Mouse (Mus musculus): ENCODE data around the gene Ipcef1. TPM values are rescaled to one million over a fixed set of nuclear protein-coding genes. Genes with fewer than 3 reads are reported as not detected.

Ipcef1 gene
- total RNA-seq, 2 experiments from 2014 or later, result 7.1 to 21.9 TPM

- ATAC-seq (replicated peaks; ENCODE audit: low FRiP score, poor library complexity, severe bottlenecking), result no peak
Observed at GRCm38 (mm10) chr10:6979789-6980188, 72.5 kb downstream of the Ipcef1 start.

- ATAC-seq (replicated peaks; ENCODE audit: low FRiP score, poor library complexity, severe bottlenecking), result no peak
Observed at GRCm38 (mm10) chr10:6979216-6979615, 73.1 kb downstream of the Ipcef1 start.

- no peak for ATAC-seq (replicated peaks; ENCODE audit: low FRiP score, poor library complexity, severe bottlenecking)
Observed at GRCm38 (mm10) chr10:6978733-6979132, 73.5 kb downstream of the Ipcef1 start.

GRCm38 (mm10) chr10:6977843-6978242 is 74.4 kb downstream of the Ipcef1 start:
- no peak for ATAC-seq (replicated peaks; ENCODE audit: low FRiP score, poor library complexity, severe bottlenecking)

GRCm38 (mm10) chr10:6968334-6968733 is 83.9 kb downstream of the Ipcef1 start:
- no peak for ATAC-seq (replicated peaks; ENCODE audit: low FRiP score, poor library complexity, severe bottlenecking)

GRCm38 (mm10) chr10:6967588-6968242 is 84.6 kb downstream of the Ipcef1 start:
- no peak for ATAC-seq (replicated peaks; ENCODE audit: low FRiP score, poor library complexity, severe bottlenecking)

GRCm38 (mm10) chr10:6958791-6959190 is 93.5 kb downstream of the Ipcef1 start:
- no peak for ATAC-seq (replicated peaks; ENCODE audit: low FRiP score, poor library complexity, severe bottlenecking)

GRCm38 (mm10) chr10:6956357-6956756 is 95.9 kb downstream of the Ipcef1 start:
- ATAC-seq (replicated peaks; ENCODE audit: low FRiP score, poor library complexity, severe bottlenecking), result no peak

- no peak for ATAC-seq (replicated peaks; ENCODE audit: low FRiP score, poor library complexity, severe bottlenecking)
Observed at GRCm38 (mm10) chr10:6954533-6954932, 97.7 kb downstream of the Ipcef1 start.

- no peak for ATAC-seq (replicated peaks; ENCODE audit: low FRiP score, poor library complexity, severe bottlenecking)
Observed at GRCm38 (mm10) chr10:6953115-6953514, 99.2 kb downstream of the Ipcef1 start.

- ATAC-seq (replicated peaks; ENCODE audit: low FRiP score, poor library complexity, severe bottlenecking), result no peak
Observed at GRCm38 (mm10) chr10:6936671-6937425, 115.4 kb downstream of the Ipcef1 start.

GRCm38 (mm10) chr10:6934776-6935175 is 117.5 kb downstream of the Ipcef1 start:
- no peak for ATAC-seq (replicated peaks; ENCODE audit: low FRiP score, poor library complexity, severe bottlenecking)

- ATAC-seq (replicated peaks; ENCODE audit: low FRiP score, poor library complexity, severe bottlenecking), result no peak
Observed at GRCm38 (mm10) chr10:6930889-6931288, 121.4 kb downstream of the Ipcef1 start.

GRCm38 (mm10) chr10:6930398-6930797 is 121.9 kb downstream of the Ipcef1 start:
- ATAC-seq (replicated peaks; ENCODE audit: low FRiP score, poor library complexity, severe bottlenecking), result no peak

- ATAC-seq (replicated peaks; ENCODE audit: low FRiP score, poor library complexity, severe bottlenecking), result no peak
Observed at GRCm38 (mm10) chr10:6928905-6929304, 123.4 kb downstream of the Ipcef1 start.

- ATAC-seq (replicated peaks; ENCODE audit: low FRiP score, poor library complexity, severe bottlenecking), result no peak
Observed at GRCm38 (mm10) chr10:6927600-6928223, 124.6 kb downstream of the Ipcef1 start.

GRCm38 (mm10) chr10:6926724-6927123 is 125.6 kb downstream of the Ipcef1 start:
- ATAC-seq (replicated peaks; ENCODE audit: low FRiP score, poor library complexity, severe bottlenecking), result no peak

- ATAC-seq (replicated peaks; ENCODE audit: low FRiP score, poor library complexity, severe bottlenecking), result no peak
Observed at GRCm38 (mm10) chr10:6916545-6917257, 135.6 kb downstream of the Ipcef1 start.

GRCm38 (mm10) chr10:6915991-6916390 is 136.3 kb downstream of the Ipcef1 start:
- no peak for ATAC-seq (replicated peaks; ENCODE audit: low FRiP score, poor library complexity, severe bottlenecking)

GRCm38 (mm10) chr10:6909763-6910162 is 142.5 kb downstream of the Ipcef1 start:
- ATAC-seq (replicated peaks; ENCODE audit: low FRiP score, poor library complexity, severe bottlenecking), result no peak
